Mouse (Mus musculus) limb, embryonic 14.5 days (tissue): ENCODE results near the gene Plekha4. TPM values are rescaled to one million over a fixed set of nuclear protein-coding genes. Genes with fewer than 3 reads are reported as not detected.
"Not testable (repeated sequence)": the region's sequence is repeated elsewhere in the genome, so short reads cannot be mapped to it uniquely, and the experiment has no call there.

ENCODE experiments used
- ATAC-seq: fragments of 200-750 bp; cut with Nextera tagmentation; 2 replicates; pipeline ENCODE4 v1.8.0; 2017; ENCODE audit warnings: low read depth, moderate number of reproducible peaks, moderate TSS enrichment; ENCODE audit not compliant: low FRiP score
- DNase-seq: peaks from one replicate; pipeline ENCODE4 v3.0.0-alpha.2; 2015; ENCODE audit warnings: low spot score
- H3K27ac ChIP-seq: fragments of 300-500 bp; sonication (generic); replicated peaks from 2 replicates; pipeline ENCODE4 v1.5.1; 2014; ENCODE audit warnings: low read depth, mild to moderate bottlenecking, low read length, moderate library complexity, mixed read lengths
- H3K27me3 ChIP-seq: fragments of 300-500 bp; sonication (generic); 2 replicates; pipeline ENCODE4 v1.6.1; 2014; ENCODE audit warnings: low read length, mixed read lengths; ENCODE audit not compliant: control insufficient read depth, insufficient read depth
- H3K36me3 ChIP-seq: fragments of 300-500 bp; sonication (generic); 2 replicates; pipeline ENCODE4 v1.6.1; 2014; ENCODE audit warnings: mild to moderate bottlenecking, low read length, moderate library complexity, mixed read lengths; ENCODE audit not compliant: control insufficient read depth, insufficient read depth
- H3K4me1 ChIP-seq: fragments of 300-500 bp; sonication (generic); 2 replicates; pipeline ENCODE4 v1.6.1; 2014; ENCODE audit warnings: antibody characterized with exemption, low read length, mixed read lengths; ENCODE audit not compliant: control insufficient read depth, insufficient read depth
- H3K4me2 ChIP-seq: fragments of 300-500 bp; sonication (generic); replicated peaks from 2 replicates; pipeline ENCODE4 v1.6.1; 2014; ENCODE audit warnings: low read depth, mild to moderate bottlenecking, low read length, moderate library complexity; ENCODE audit not compliant: severe bottlenecking
- H3K4me3 ChIP-seq: fragments of 300-500 bp; sonication (generic); replicated peaks from 2 replicates; pipeline ENCODE4 v1.5.1; 2014; ENCODE audit warnings: low read length
- H3K9ac ChIP-seq: fragments of 300-500 bp; sonication (generic); 2 replicates; pipeline ENCODE4 v1.6.1; 2014; ENCODE audit warnings: mild to moderate bottlenecking, low read depth, low read length, moderate library complexity; ENCODE audit not compliant: severe bottlenecking
- H3K9me3 ChIP-seq: fragments of 300-500 bp; sonication (generic); 2 replicates; pipeline ENCODE4 v1.6.1; 2016; ENCODE audit warnings: low read length; ENCODE audit not compliant: control insufficient read depth
- POLR2A ChIP-seq: fragments of 200-500 bp; IDR thresholded peaks from 2 replicates; pipeline ENCODE4 v1.8.0; 2012; ENCODE audit warnings: inconsistent platforms, mild to moderate bottlenecking, moderate library complexity, borderline replicate concordance; ENCODE audit not compliant: insufficient read depth, insufficient read length; ENCODE audit errors: extremely low read depth
- WGBS: fragments of 180-500 bp; shearing (Covaris S2); extraction: QIAGEN DNeasy Blood & Tissue Kit; methylation state at CpG from one replicate; pipeline ENCODE4 v1.1.7; 2014; 5-methylcytosine and 5-hydroxymethylcytosine counted together
- polyA plus RNA-seq, 2 experiments: library from polyadenylated mRNA; depleted of rRNA in 1 of 2; stranded (reverse) in 1 of 2; unstranded in 1 of 2; fragments of >200 nt; fragmentation: Nextera tagmentation in 1 of 2; extraction: Ambion mirVana in 1 of 2; gene quantifications; 2 replicates each; pipeline versions ENCODE4 v1.2.1 to v1.2.3; 2012 to 2014

Gene Plekha4
- polyA plus RNA-seq (2012; rRNA removed) (13.1 and 17.2 TPM in 2 replicates), polyA plus RNA-seq (2014; fragmentation: Nextera tagmentation; extraction: Ambion mirVana) (4.3 and 4.6 TPM in 2 replicates)

DNA sequence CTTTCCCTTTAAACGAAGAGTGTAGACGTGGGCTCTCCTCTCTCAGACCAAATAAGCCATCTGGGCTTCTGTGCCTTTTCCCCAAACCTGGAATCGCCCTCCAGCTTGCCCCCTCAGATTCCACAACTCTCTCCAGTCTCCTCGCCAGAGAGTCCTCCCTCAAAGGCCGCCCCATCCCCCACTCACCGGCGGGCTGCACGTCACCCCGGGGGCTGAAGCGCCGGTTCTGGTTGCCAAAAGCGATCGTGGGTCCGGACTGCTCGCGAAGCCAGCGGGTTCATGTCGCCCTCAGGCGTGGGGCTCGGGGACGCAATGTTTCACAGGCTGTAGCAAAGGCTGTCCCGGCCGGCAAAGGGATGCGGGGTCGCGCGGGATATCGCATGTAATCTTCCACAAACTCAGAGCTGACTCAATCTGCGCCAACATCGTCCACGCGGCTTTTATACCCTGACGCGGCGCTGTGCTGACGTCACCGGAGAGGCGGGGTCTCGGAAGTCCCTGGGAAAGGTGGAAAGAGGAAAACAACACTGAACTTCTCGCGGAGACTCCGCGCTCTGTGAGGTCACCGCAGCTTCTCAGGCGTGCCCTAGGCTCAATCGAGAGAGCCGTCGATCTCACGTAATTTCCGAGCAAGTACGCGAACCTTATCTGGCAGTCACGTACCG, at the start of gene Plekha4, which contains the start of gene Ppp1r15a:
Gene Plekha4 (plus strand): TSS at position 522 of the 665 bp plus-strand sequence.
Gene Ppp1r15a (minus strand): TSS at position 460 of the 665 bp plus-strand sequence.
- Histone ChIP-seq H3K36me3 (peaks cover 15% of the 10 kb centered on the region), H3K4me3 (peak within 1 kb of the TSS; percentile 82), H3K27ac (peak within 1 kb of the TSS; percentile 95), H3K27me3 (no peaks in the 10 kb centered on the region), H3K9me3 (no peaks in the 10 kb centered on the region), H3K4me2 (peak within 1 kb of the TSS; percentile 79), H3K4me1 (peaks cover 21% of the 10 kb centered on the region), H3K9ac (peak within 1 kb of the TSS; percentile 91)
- ATAC-seq (peak; percentile 91), DNase-seq (peak; percentile 91)
- peak; percentile 87; the same call in 1 of the 2 replicates for TF ChIP-seq POLR2A
- under 1% methylated on average over 54 of the region's 54 CpGs for WGBS

GRCm38 (mm10) chr7:45476453-45476852, 49.7 kb upstream of the Plekha4 start:
- H3K4me2 ChIP-seq = no peak overlapping the region

GRCm38 (mm10) chr7:45477003-45477402, 49.1 kb upstream of the Plekha4 start:
- ATAC-seq (peak; percentile 61), DNase-seq (peak; percentile 78)
- no peaks in the 10 kb centered on the region for H3K27me3 ChIP-seq
- no peak for TF ChIP-seq POLR2A
- WGBS = 8% methylated on average over 3 of the region's 3 CpGs
- no peaks in the 10 kb centered on the region for H3K9me3 ChIP-seq
- H3K27ac ChIP-seq = no peak overlapping the region
- no peak overlapping the region for H3K4me2 ChIP-seq
- no peak overlapping the region for H3K4me3 ChIP-seq
- no peak overlapping the region for H3K9ac ChIP-seq
- no peaks in the 10 kb centered on the region for H3K4me1 ChIP-seq
- 0 out of 2 replicates have a peak, but pooled peaks cover 3% of the 10 kb centered on the region for H3K36me3 ChIP-seq

More at GRCm38 (mm10) chr7:45476453-45476852, 49.7 kb upstream of the Plekha4 start:
- no peak for TF ChIP-seq POLR2A
- no peak for ATAC-seq
- 0 out of 2 replicates have a peak, but pooled peaks cover 3% of the 10 kb centered on the region for H3K36me3 ChIP-seq
- H3K9me3 ChIP-seq = no peaks in the 10 kb centered on the region
- no peak overlapping the region for H3K4me3 ChIP-seq
- DNase-seq = no peak
- no peaks in the 10 kb centered on the region for H3K4me1 ChIP-seq
- no peak overlapping the region for H3K9ac ChIP-seq
- WGBS = 50% methylated on average over 1 of the region's 1 CpGs
- no peaks in the 10 kb centered on the region for H3K27me3 ChIP-seq
- no peak overlapping the region for H3K27ac ChIP-seq

DNA sequence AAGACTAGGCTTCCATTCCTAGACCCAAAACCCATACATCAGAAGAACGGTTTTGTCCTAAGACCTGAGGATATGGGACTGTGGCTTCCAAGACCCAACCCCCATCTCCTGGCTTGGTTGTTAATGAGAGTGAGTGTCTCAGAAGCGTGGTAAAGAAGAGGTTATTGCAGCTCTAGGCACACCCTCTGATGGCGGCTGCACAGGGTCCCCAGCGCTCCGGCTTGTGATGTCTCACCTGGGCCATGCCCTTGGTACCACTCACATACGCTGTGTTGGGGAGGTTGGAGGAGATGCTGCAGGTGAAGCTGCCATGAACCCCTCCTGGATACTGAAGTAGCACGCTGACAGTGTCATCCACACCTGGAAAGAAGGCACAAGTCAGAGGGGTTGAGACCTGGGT, 47.4 kb upstream of the Plekha4 start:
- WGBS = 93% methylated on average over 7 of the region's 7 CpGs
- ATAC-seq = no peak
- H3K27me3 ChIP-seq = no peaks in the 10 kb centered on the region
- H3K27ac ChIP-seq = no peak overlapping the region
- no peaks in the 10 kb centered on the region for H3K9me3 ChIP-seq
- H3K4me2 ChIP-seq = no peak overlapping the region
- no peak overlapping the region for H3K4me3 ChIP-seq
- DNase-seq = no peak
- no peaks in the 10 kb centered on the region for H3K4me1 ChIP-seq
- no peak for TF ChIP-seq POLR2A
- 0 out of 2 replicates have a peak, but pooled peaks cover 3% of the 10 kb centered on the region for H3K36me3 ChIP-seq
- no peak overlapping the region for H3K9ac ChIP-seq

DNA sequence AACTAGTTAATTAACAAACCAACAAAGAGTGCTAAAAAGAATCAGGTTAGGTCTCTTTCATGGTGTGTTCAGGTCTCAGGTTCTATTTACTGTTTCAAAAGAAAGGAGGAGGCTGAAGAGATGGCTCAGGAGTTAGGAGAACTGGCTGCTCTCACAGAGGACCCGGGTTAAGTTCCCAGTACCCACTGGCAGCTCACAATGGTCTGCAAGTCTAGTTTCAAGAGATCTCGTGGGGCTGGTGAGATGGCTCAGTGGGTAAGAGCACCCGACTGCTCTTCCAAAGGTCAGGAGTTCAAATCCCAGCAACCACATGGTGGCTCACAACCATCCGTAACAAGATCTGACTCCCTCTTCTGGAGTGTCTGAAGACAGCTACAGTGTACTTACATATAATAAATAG, 45.8 kb upstream of the Plekha4 start:
- H3K27ac ChIP-seq, ATAC-seq, H3K9ac ChIP-seq, H3K4me1 ChIP-seq, H3K9me3 ChIP-seq, DNase-seq, H3K4me2 ChIP-seq, H3K4me3 ChIP-seq, H3K27me3 ChIP-seq, H3K36me3 ChIP-seq: not testable (repeated sequence)
- 79% methylated on average over 3 of the region's 4 CpGs for WGBS
